Mouse (Mus musculus) bone marrow macrophage, adult 2 months (primary cell): ENCODE results near the gene Pnpla2. TPM values are rescaled to one million over a fixed set of nuclear protein-coding genes. Genes with fewer than 3 reads are reported as not detected.
"Not testable (repeated sequence)": the region's sequence is repeated elsewhere in the genome, so short reads cannot be mapped to it uniquely, and the experiment has no call there.

Source experiments
- H3K27ac ChIP-seq: 2 replicates; pipeline ENCODE4 v1.5.1; 2012; ENCODE audit warnings: low read depth, low read length; ENCODE audit not compliant: insufficient read depth
- H3K4me1 ChIP-seq: 2 replicates; pipeline ENCODE4 v1.6.1; 2012; ENCODE audit warnings: low read length; ENCODE audit not compliant: control insufficient read depth, insufficient read depth
- H3K4me3 ChIP-seq: 2 replicates; pipeline ENCODE4 v1.5.1; 2012; ENCODE audit warnings: mild to moderate bottlenecking, low read length, moderate library complexity; ENCODE audit not compliant: insufficient read depth
- CTCF ChIP-seq: IDR thresholded peaks from 2 replicates; pipeline ENCODE4 v1.5.1; 2012; ENCODE audit warnings: low read depth, mild to moderate bottlenecking, low read length, moderate library complexity
- POLR2A ChIP-seq: IDR thresholded peaks from 2 replicates; pipeline ENCODE4 v1.6.1; 2012; ENCODE audit warnings: mild to moderate bottlenecking, low read depth, low read length, borderline replicate concordance
- polyA plus RNA-seq: library from polyadenylated mRNA; stranded (reverse); fragments of >200 nt; gene quantifications from 2 replicates; pipeline ENCODE4 v1.2.4, GENCODE M21; 2012; ENCODE audit not compliant: missing spikeins, insufficient read depth, insufficient read length

Pnpla2 gene
- 92.9 and 94.0 TPM in 2 replicates for polyA plus RNA-seq

- Histone ChIP-seq H3K27ac (peak within 1 kb of the TSS; percentile 90), H3K4me1 (peaks cover 35% of the 10 kb centered on the region), H3K4me3 (peak within 1 kb of the TSS; percentile 85)
- no peak for TF ChIP-seq CTCF
- no peak for TF ChIP-seq POLR2A
Measured at GRCm38 (mm10) chr7:141454967-141455551, at the start of gene Pnpla2. Gene Pnpla2, plus strand, starts transcription at chr7:141455198.

GRCm38 (mm10) chr7:141405466-141405865, 49.5 kb upstream of the Pnpla2 start:
- no peak for TF ChIP-seq CTCF
- no peak for TF ChIP-seq POLR2A
- peaks cover 4% of the 10 kb centered on the region for H3K4me1 ChIP-seq
- no peak overlapping the region for H3K4me3 ChIP-seq
- H3K27ac ChIP-seq, result no peak overlapping the region

- not testable (repeated sequence) for H3K4me1 ChIP-seq, H3K27ac ChIP-seq, H3K4me3 ChIP-seq
Measured at GRCm38 (mm10) chr7:141407670-141408069, 47.3 kb upstream of the Pnpla2 start.

- no peak overlapping the region for H3K4me3 ChIP-seq
- TF ChIP-seq POLR2A (no peak), CTCF (peak; percentile 39; the same call in 1 of the 2 replicates)
- H3K27ac ChIP-seq, result no peak overlapping the region
- H3K4me1 ChIP-seq, result peaks cover 4% of the 10 kb centered on the region
Measured at GRCm38 (mm10) chr7:141408833-141409232, 46.2 kb upstream of the Pnpla2 start.

GRCm38 (mm10) chr7:141410631-141411030, 44.4 kb upstream of the Pnpla2 start:
- H3K4me3 ChIP-seq, result no peak overlapping the region
- no peak overlapping the region for H3K27ac ChIP-seq
- TF ChIP-seq POLR2A (no peak), CTCF (no peak)
- peaks cover 9% of the 10 kb centered on the region for H3K4me1 ChIP-seq

GRCm38 (mm10) chr7:141411667-141412066, 43.3 kb upstream of the Pnpla2 start:
- TF ChIP-seq POLR2A (no peak), CTCF (no peak)
- H3K4me1 ChIP-seq, result peaks cover 9% of the 10 kb centered on the region
- H3K27ac ChIP-seq, result no peak overlapping the region

GRCm38 (mm10) chr7:141413331-141413730, 41.7 kb upstream of the Pnpla2 start:
- no peak for TF ChIP-seq CTCF
- TF ChIP-seq POLR2A, result no peak
- Histone ChIP-seq H3K27ac (peak overlapping the region; percentile 52), H3K4me3 (peak overlapping the region; percentile 98)

More at GRCm38 (mm10) chr7:141411667-141412066, 43.3 kb upstream of the Pnpla2 start:
- no peak overlapping the region for H3K4me3 ChIP-seq

GRCm38 (mm10) chr7:141413809-141414584, 41.0 kb upstream of the Pnpla2 start, which contains the start of gene Gatd1:
Gene Gatd1, minus strand, starts transcription at chr7:141414136.
- Histone ChIP-seq H3K27ac (peak within 1 kb of the TSS; percentile 52), H3K4me3 (peak within 1 kb of the TSS; percentile 98), H3K4me1 (peaks cover 13% of the 10 kb centered on the region)
- TF ChIP-seq POLR2A (no peak; the same call in 1 of the 2 replicates), CTCF (no peak)

More at GRCm38 (mm10) chr7:141413331-141413730, 41.7 kb upstream of the Pnpla2 start:
- H3K4me1 ChIP-seq, result peaks cover 9% of the 10 kb centered on the region

GRCm38 (mm10) chr7:141416144-141416841, 38.7 kb upstream of the Pnpla2 start:
- no peak overlapping the region for H3K4me3 ChIP-seq

More at GRCm38 (mm10) chr7:141416144-141416841, 38.7 kb upstream of the Pnpla2 start:
- Histone ChIP-seq H3K4me1 (peaks cover 10% of the 10 kb centered on the region), H3K27ac (no peak overlapping the region)
- TF ChIP-seq CTCF, result no peak
- no peak for TF ChIP-seq POLR2A
